Mouse (Mus musculus) bone marrow macrophage, adult 2 months (primary cell): ENCODE data around the gene Slc30a3.

Source experiments
- CTCF ChIP-seq: IDR thresholded peaks from 2 replicates; pipeline ENCODE4 v1.5.1; 2012; ENCODE audit warnings: low read depth, mild to moderate bottlenecking, low read length, moderate library complexity
- POLR2A ChIP-seq: IDR thresholded peaks from 2 replicates; pipeline ENCODE4 v1.6.1; 2012; ENCODE audit warnings: mild to moderate bottlenecking, low read depth, low read length, borderline replicate concordance

- TF ChIP-seq CTCF (no peak), POLR2A (no peak)
These were observed 31.0 kb upstream of the Slc30a3 start for GRCm38 (mm10) chr5:31138968-31139425.
